Mouse (Mus musculus) spleen, adult 10 weeks (tissue): Measurements from ENCODE around the gene Grrp1. TPM values are rescaled to one million over a fixed set of nuclear protein-coding genes. Genes with fewer than 3 reads are reported as not detected.

Source experiments
- polyA plus RNA-seq: library from polyadenylated mRNA; stranded (reverse); fragments of 350-450 nt; fragmentation: Illumina TruSeq; extraction: RNeasy Lipid Tissue Mini Kit (QIAGEN cat#74804); gene quantifications from one replicate; pipeline ENCODE4 v1.2.3, GENCODE M21; 2015; ENCODE audit warnings: low replicate concordance; ENCODE audit not compliant: insufficient read depth

Grrp1 gene
- 0.26 TPM for polyA plus RNA-seq

GRCm38 (mm10) chr4:134253722-134254324 is at the start of gene Grrp1:
Gene Grrp1 (minus strand): TSS chr4:134254106.

DNA sequence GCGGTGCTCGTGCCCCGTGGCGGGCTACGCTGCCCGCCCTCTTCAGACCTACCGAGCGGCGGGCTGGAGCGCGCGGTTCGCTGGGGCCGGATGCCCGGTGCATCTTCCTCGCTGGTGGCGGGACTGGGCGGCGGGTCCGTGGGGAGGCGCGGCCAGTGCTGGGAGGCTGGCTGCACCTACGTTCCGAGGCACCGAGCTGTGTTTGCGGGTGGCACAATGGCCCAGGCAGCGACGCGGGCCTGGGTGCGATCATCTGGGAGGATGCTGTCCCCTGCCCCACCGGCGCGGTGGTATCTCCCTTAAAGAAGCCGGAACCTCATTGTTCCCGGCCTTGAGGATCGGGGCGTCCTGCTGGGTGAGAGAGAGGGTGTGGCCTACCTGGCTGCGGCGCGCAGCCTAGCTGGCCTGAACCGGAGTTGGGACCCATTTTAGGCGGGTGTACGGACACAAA is 33.7 kb upstream of the Grrp1 start, which contains the start of gene Pdik1l:
Gene Pdik1l, minus strand, starts transcription at position 321 of the 451 bp plus-strand sequence.

DNA sequence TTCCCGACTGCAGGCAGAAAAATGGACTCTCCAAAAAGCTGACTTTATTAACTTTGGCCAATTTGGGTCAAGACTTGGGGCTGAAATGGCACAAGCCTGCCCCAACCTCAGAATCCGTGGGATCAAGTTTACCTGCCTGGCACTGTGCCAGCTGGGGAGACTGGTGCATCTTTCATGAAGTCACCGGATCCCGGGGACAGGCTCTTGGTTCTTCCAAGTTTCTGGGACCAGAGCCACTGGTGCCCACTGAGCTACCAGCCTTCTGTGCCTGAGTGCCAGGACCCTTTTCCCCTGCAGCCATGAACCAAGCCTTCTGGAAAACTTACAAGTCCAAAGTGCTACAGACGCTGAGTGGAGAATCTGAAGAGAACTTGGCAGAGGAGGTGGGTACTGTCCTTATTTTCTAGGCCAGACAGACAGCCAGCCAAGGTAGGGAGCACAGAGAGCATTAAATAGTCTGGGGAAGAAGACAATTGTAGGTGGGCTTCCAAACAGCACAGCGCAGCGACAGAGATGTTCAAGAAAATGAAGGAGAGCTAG is 7.1 kb downstream of the Grrp1 start, which contains the start of gene Gm30191:
Gene Gm30191, plus strand, starts transcription at position 217 of the 540 bp plus-strand sequence.

DNA sequence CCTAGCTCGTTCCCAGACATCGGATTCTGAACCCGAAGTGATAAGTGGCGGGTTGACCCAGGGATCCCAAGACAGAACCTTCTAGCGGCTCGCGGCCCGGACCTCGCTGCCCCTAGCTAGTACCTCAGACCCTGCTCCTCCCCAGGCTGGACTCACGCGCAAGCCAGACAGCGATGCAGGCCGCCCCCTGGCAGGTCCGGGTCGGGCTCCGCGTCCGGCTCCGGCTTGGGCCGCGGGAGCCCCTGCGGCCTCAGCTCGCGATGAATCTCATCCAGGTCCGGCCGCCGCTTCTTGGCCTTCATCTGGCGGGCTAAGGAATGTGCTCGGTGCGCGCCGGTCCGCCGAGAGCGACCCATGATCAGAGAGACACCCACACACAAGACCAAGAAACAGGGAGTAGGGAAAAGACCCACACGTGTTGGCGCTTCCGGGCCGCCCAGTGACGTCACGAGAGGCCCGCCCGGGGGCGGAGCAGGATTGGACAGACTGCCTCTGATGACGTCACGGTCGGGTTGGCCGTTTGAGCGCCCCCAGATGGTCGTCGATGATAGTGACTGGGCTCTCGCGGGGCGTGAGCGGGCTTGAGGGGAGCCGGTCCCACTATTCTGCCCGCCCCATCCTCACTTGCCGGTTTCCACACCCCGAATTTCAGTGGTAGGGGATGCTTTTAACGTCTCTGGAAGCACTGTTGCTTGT is 8.6 kb downstream of the Grrp1 start, which contains the start of gene Zfp593:
Gene Zfp593, minus strand, starts transcription at position 445 of the 696 bp plus-strand sequence.

GRCm38 (mm10) chr4:134243516-134244250 is 10.2 kb downstream of the Grrp1 start, which contains the start of gene E130218I03Rik:
Gene E130218I03Rik (plus strand): TSS chr4:134243662.

DNA sequence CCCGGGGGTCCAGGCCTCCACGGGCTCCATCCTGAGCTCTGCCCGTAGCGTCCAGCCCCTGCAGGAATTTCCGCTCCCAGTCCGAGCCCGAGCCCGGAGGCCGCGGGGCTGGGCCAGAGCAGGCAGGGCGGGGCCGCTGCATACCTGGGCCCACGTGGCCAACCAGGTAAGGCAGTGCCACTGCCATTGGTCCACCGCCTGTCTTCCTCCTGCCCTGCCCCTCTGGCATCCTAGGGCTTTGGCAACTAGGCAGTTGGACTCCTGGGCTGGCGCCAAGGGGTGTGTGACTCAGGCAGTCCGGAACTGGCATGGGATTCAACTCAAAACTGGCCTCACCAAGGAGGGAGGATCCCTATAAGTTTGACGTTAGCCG is 15.6 kb downstream of the Grrp1 start, which contains the start of gene Cnksr1:
Gene Cnksr1, minus strand, starts transcription at position 121 of the 373 bp plus-strand sequence.

GRCm38 (mm10) chr4:134227194-134227593 is 26.7 kb downstream of the Grrp1 start, which contains the start of gene Catsper4:
Gene Catsper4 (minus strand): TSS chr4:134227383.

GRCm38 (mm10) chr4:134202904-134203303 is 51.0 kb downstream of the Grrp1 start, which contains the start of gene Gm7534:
Gene Gm7534 (minus strand): TSS chr4:134203004.

Other genes with a start within 250 kb of the Grrp1 start
- 0.08 TPM for gene Lin28a, start 235.3 kb downstream of the Grrp1 start, polyA plus RNA-seq
- gene Zfp683, start 200.3 kb downstream of the Grrp1 start, polyA plus RNA-seq: 0.95 TPM
- gene Crybg2, start 193.3 kb downstream of the Grrp1 start, polyA plus RNA-seq: 3.5 TPM
- gene Cd52, start 159.0 kb downstream of the Grrp1 start, polyA plus RNA-seq: 2,441 TPM
- gene Ubxn11, start 151.5 kb downstream of the Grrp1 start, polyA plus RNA-seq: 10.4 TPM
- 432 TPM for gene Sh3bgrl3, start 125.3 kb downstream of the Grrp1 start, polyA plus RNA-seq
- gene Cep85, start 67.0 kb downstream of the Grrp1 start, polyA plus RNA-seq: 23.9 TPM
- not detected for gene Gm7534, start 51.1 kb downstream of the Grrp1 start, polyA plus RNA-seq
- gene Catsper4, start 26.7 kb downstream of the Grrp1 start, polyA plus RNA-seq: not detected
- gene Cnksr1, start 15.7 kb downstream of the Grrp1 start, polyA plus RNA-seq: not detected
- gene E130218I03Rik, start 10.4 kb downstream of the Grrp1 start, polyA plus RNA-seq: not detected
- 4.3 TPM for gene Zfp593, start 8.5 kb downstream of the Grrp1 start, polyA plus RNA-seq
- not detected for gene Gm30191, start 7.2 kb downstream of the Grrp1 start, polyA plus RNA-seq
- gene Pdik1l, start 33.8 kb upstream of the Grrp1 start, polyA plus RNA-seq: 22.6 TPM
- gene Trim63, start 61.0 kb upstream of the Grrp1 start, polyA plus RNA-seq: 0.50 TPM
- gene Slc30a2, start 89.1 kb upstream of the Grrp1 start, polyA plus RNA-seq: 2.0 TPM
- gene Extl1, start 129.7 kb upstream of the Grrp1 start, polyA plus RNA-seq: 6.7 TPM
- gene Pafah2, start 142.2 kb upstream of the Grrp1 start, polyA plus RNA-seq: 3.3 TPM
- 122 TPM for gene Stmn1, start 214.2 kb upstream of the Grrp1 start, polyA plus RNA-seq
- 6.8 TPM for gene Paqr7, start 242.6 kb upstream of the Grrp1 start, polyA plus RNA-seq